Mouse (Mus musculus): ENCODE measurements around the gene Ghr. TPM values are rescaled to one million over a fixed set of nuclear protein-coding genes. Genes with fewer than 3 reads are reported as not detected.

Ghr gene
- total RNA-seq, 2 experiments from 2014 or later: 74.9 to 77.6 TPM

DNA sequence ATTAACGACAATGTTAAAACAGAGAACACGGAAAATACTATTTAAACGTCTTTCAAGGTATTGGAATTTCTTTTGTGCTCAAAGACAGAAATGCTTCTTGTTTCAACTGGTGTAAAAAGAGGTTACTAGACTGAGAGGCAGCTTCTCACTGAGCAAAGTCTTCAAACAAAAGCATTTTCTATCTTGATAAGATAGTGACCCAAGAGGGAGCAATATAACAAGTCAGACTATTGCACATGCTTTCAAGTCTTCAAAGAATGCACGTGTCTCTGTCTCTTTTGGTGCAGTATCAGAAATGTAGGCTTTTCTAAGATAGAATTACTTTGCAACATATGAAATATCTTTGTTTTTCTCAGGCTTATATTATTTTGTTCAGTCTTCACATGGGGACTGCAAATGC, 116.7 kb downstream of the Ghr start:
- intact Hi-C loops (cut with DNase I; ENCODE audit: low total_unique reads): no loop called here

DNA sequence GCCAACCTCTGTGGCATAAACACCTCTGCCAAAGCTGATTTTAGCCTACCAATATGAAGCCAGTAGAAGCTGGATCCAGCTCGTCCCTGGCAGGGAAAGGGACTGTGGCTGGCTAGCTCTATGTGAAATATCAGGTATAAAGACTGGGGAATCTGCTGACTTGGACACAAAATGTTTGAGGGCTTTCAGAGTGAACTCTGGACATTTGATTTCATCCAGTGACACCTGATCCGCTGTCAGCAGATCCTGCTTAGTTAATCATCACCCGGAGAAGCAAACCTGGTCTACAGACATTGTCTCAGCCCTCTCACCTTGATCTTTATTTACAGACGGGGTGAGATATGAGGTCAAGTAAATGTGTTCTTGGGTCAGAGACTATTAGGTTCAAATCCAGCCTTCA, 118.5 kb downstream of the Ghr start:
- DNase-seq: peak; percentile 44
- intact Hi-C loops (cut with DNase I; ENCODE audit: low total_unique reads): no loop called here

More for the DNA sequence above, 116.7 kb downstream of the Ghr start:
- no peak for DNase-seq

GRCm38 (mm10) chr15:3456543-3456942, 126.7 kb downstream of the Ghr start:
- DNase-seq: no peak
- intact Hi-C loops (cut with DNase I; ENCODE audit: low total_unique reads): no loop called here

GRCm38 (mm10) chr15:3455572-3455971, 127.7 kb downstream of the Ghr start:
- intact Hi-C loops (cut with DNase I; ENCODE audit: low total_unique reads): no loop called here
- DNase-seq: no peak

GRCm38 (mm10) chr15:3452080-3452752, 131.1 kb downstream of the Ghr start:
- no peak for DNase-seq
- intact Hi-C loops (cut with DNase I; ENCODE audit: low total_unique reads): no loop called here

GRCm38 (mm10) chr15:3449564-3449963, 133.7 kb downstream of the Ghr start:
- intact Hi-C loops (cut with DNase I; ENCODE audit: low total_unique reads): loop anchor here (10.0 kb wide), 1 partner anchor 155 kb away; no protein-coding TSS in a partner anchor
- DNase-seq: no peak

GRCm38 (mm10) chr15:3445285-3445909, 137.9 kb downstream of the Ghr start:
- DNase-seq: no peak
- intact Hi-C loops (cut with DNase I; ENCODE audit: low total_unique reads): loop anchor here (10.0 kb wide), 1 partner anchor 151 kb away; no protein-coding TSS in a partner anchor

GRCm38 (mm10) chr15:3444448-3445020, 138.8 kb downstream of the Ghr start:
- intact Hi-C loops (cut with DNase I; ENCODE audit: low total_unique reads): loop anchor here (5.0 to 10.0 kb wide), 2 partner anchors 143 to 150 kb away; no protein-coding TSS in a partner anchor
- no peak for DNase-seq

- intact Hi-C loops (cut with DNase I; ENCODE audit: low total_unique reads): loop anchor here (5.0 to 10.0 kb wide), 2 partner anchors 146 to 147 kb away; no protein-coding TSS in a partner anchor
- DNase-seq: peak; percentile 18
These were observed 141.6 kb downstream of the Ghr start for GRCm38 (mm10) chr15:3441506-3442286.

DNA sequence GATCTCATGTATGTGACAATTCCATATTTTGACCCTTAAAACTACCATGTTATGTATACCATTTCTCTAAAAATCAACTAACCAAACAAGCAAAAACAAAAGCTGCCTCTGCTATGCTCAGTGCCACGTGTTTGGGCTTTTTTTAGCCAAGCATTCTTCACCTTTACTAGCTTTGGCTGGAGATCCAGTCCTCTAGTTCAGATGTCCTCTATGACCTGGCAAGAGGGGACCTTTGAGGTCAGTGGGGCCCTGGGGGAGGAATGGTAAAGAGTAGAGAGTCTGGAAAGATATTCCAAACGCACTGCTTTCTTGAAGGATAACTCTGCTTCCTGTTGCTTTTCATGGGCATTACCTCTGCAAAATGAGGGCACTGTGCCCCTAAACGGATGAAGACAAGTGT, 145.9 kb downstream of the Ghr start:
- intact Hi-C loops (cut with DNase I; ENCODE audit: low total_unique reads): no loop called here
- no peak for DNase-seq

- intact Hi-C loops (cut with DNase I; ENCODE audit: low total_unique reads): no loop called here
- no peak for DNase-seq
These were observed 147.7 kb downstream of the Ghr start for GRCm38 (mm10) chr15:3435637-3436036.

GRCm38 (mm10) chr15:3434461-3434860, 148.8 kb downstream of the Ghr start:
- DNase-seq: no peak
- intact Hi-C loops (cut with DNase I; ENCODE audit: low total_unique reads): no loop called here

DNA sequence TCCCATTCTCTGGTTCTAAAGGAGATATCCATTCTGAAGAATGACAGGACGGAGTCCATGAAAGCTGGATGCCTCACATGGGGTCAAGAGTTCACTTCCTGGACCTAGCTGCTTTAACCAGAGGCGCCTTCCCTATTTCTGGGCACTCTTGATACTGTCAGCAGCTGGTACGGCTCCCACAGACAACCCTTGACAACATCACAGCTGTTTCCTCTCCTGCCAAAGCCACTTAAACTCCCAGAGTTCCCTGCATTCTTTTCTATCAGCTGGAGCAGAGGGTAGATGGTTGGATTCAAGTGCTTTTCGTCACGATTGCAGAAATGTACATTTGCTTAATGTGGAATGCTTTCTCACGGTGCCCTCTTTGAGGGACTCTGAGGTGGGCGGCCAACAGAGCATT, 150.0 kb downstream of the Ghr start:
- intact Hi-C loops (cut with DNase I; ENCODE audit: low total_unique reads): no loop called here
- peak; percentile 36 for DNase-seq

GRCm38 (mm10) chr15:3432823-3433222, 150.5 kb downstream of the Ghr start:
- DNase-seq: no peak
- intact Hi-C loops (cut with DNase I; ENCODE audit: low total_unique reads): no loop called here

DNA sequence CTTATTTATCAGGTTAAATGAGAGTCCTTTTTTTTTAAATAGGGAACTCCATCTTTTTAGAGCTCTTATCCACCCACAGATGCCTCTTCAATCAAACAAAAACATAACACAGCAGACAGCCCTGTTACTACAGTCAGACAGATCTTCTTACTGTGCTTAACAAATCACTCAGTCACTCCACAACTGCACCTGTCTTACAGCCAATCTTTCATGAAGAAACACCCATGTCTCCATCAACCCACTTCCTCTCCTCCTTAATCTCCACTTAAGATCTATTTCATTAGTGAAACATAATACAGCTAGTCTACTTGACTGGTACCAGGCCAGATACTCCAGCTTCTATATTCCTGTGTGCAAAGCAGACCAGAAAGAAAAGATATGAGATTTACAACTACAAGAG, 153.9 kb downstream of the Ghr start:
- intact Hi-C loops (cut with DNase I; ENCODE audit: low total_unique reads): no loop called here
- DNase-seq: no peak

DNA sequence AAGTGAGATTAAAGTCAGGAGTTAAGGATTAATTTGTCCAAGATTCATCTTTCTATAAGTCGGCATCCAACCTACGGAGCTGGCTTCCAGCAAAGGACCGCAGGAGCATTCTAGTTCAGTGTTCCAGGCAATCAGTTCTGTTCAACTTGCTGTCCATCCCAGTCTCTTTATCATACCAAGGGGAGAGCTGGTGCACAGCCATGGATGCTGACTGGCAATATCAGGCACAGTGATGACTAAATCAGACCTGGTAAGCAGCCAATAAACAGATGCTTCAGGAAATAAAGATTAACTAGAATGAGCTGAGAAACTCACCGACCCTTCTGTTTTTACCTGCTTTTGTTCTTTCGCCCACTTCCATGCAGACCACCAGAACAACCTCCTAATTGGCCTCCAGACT, 154.3 kb downstream of the Ghr start:
- intact Hi-C loops (cut with DNase I; ENCODE audit: low total_unique reads): no loop called here
- DNase-seq: no peak

GRCm38 (mm10) chr15:3426401-3426800, 156.9 kb downstream of the Ghr start:
- no peak for DNase-seq
- intact Hi-C loops (cut with DNase I; ENCODE audit: low total_unique reads): no loop called here

GRCm38 (mm10) chr15:3423177-3423576, 160.1 kb downstream of the Ghr start:
- intact Hi-C loops (cut with DNase I; ENCODE audit: low total_unique reads): no loop called here
- peak; percentile 42 for DNase-seq

- DNase-seq: no peak
- intact Hi-C loops (cut with DNase I; ENCODE audit: low total_unique reads): no loop called here
These were observed 165.6 kb downstream of the Ghr start for GRCm38 (mm10) chr15:3417699-3418098.

- DNase-seq: no peak
- intact Hi-C loops (cut with DNase I; ENCODE audit: low total_unique reads): no loop called here
These were observed 170.2 kb downstream of the Ghr start for GRCm38 (mm10) chr15:3413103-3413502.
